Mouse (Mus musculus): ENCODE measurements around the gene Klhl23. TPM values are rescaled to one million over a fixed set of nuclear protein-coding genes. Genes with fewer than 3 reads are reported as not detected.
A peak's percentile ranks its signal among the peaks of the same experiment; 100 is the strongest.

Klhl23 gene
- polyA plus RNA-seq, 1 experiment from 2014 or later = 53.7 TPM

GRCm38 (mm10) chr2:69822361-69823128, 801 bp downstream of the Klhl23 start:
- Histone ChIP-seq H3K4me3 (ENCODE audit: low read depth, low read length) (peak overlapping the region; percentile 83), H3K36me3 (ENCODE audit: control insufficient read depth, insufficient read depth, low read length) (no peaks in the 10 kb centered on the region; the same call in none of the 2 replicates), H3K9ac (ENCODE audit: low read depth, low read length) (peak overlapping the region; percentile 85), H3K9me3 (replicated peaks; ENCODE audit: control insufficient read depth, low read length) (no peaks in the 10 kb centered on the region), H3K27me3 (ENCODE audit: control insufficient read depth, insufficient read depth, low read length) (no peaks in the 10 kb centered on the region), H3K4me2 (peak overlapping the region; percentile 76), H3K4me1 (ENCODE audit: control insufficient read depth, insufficient read depth, low read length) (peaks cover 12% of the 10 kb centered on the region), H3K27ac (ENCODE audit: low read depth, low read length) (peak overlapping the region; percentile 96)
- under 1% methylated on average over 67 of the region's 80 CpGs for WGBS (ENCODE audit: insufficient replicate concordance)
- peak; percentile 81 for ATAC-seq (replicated peaks; ENCODE audit: insufficient number of reproducible peaks, low FRiP score, low TSS enrichment)

GRCm38 (mm10) chr2:69823129-69823677, 1.5 kb downstream of the Klhl23 start:
- Histone ChIP-seq H3K36me3 (ENCODE audit: control insufficient read depth, insufficient read depth, low read length) (no peaks in the 10 kb centered on the region; the same call in none of the 2 replicates), H3K27ac (ENCODE audit: low read depth, low read length) (peak overlapping the region; percentile 96), H3K4me1 (ENCODE audit: control insufficient read depth, insufficient read depth, low read length) (peaks cover 12% of the 10 kb centered on the region), H3K9ac (ENCODE audit: low read depth, low read length) (peak overlapping the region; percentile 85), H3K27me3 (ENCODE audit: control insufficient read depth, insufficient read depth, low read length) (no peaks in the 10 kb centered on the region), H3K4me2 (peak overlapping the region; percentile 76), H3K9me3 (replicated peaks; ENCODE audit: control insufficient read depth, low read length) (no peaks in the 10 kb centered on the region), H3K4me3 (ENCODE audit: low read depth, low read length) (peak overlapping the region; percentile 83)
- WGBS (ENCODE audit: insufficient replicate concordance) = 3% methylated on average over 42 of the region's 45 CpGs
- peak; percentile 69 for ATAC-seq (replicated peaks; ENCODE audit: insufficient number of reproducible peaks, low FRiP score, low TSS enrichment)

- no peak overlapping the region for H3K9ac ChIP-seq (ENCODE audit: low read depth, low read length)
- H3K9me3 ChIP-seq (replicated peaks; ENCODE audit: control insufficient read depth, low read length) = no peaks in the 10 kb centered on the region
- no peak overlapping the region for H3K4me3 ChIP-seq (ENCODE audit: low read depth, low read length)
- H3K36me3 ChIP-seq (ENCODE audit: control insufficient read depth, insufficient read depth, low read length) = peaks cover 14% of the 10 kb centered on the region
- 80% methylated on average over 10 of the region's 10 CpGs for WGBS (ENCODE audit: insufficient replicate concordance)
- H3K27me3 ChIP-seq (ENCODE audit: control insufficient read depth, insufficient read depth, low read length) = no peaks in the 10 kb centered on the region
- 0 out of 2 replicates have a peak overlapping the region, but pooled peaks have one; percentile 10 for H3K27ac ChIP-seq (ENCODE audit: low read depth, low read length)
- H3K4me1 ChIP-seq (ENCODE audit: control insufficient read depth, insufficient read depth, low read length) = peaks cover 12% of the 10 kb centered on the region
- ATAC-seq (replicated peaks; ENCODE audit: insufficient number of reproducible peaks, low FRiP score, low TSS enrichment) = no peak
- H3K4me2 ChIP-seq = no peak overlapping the region
Observed at GRCm38 (mm10) chr2:69825898-69826297, 4.2 kb downstream of the Klhl23 start.

DNA sequence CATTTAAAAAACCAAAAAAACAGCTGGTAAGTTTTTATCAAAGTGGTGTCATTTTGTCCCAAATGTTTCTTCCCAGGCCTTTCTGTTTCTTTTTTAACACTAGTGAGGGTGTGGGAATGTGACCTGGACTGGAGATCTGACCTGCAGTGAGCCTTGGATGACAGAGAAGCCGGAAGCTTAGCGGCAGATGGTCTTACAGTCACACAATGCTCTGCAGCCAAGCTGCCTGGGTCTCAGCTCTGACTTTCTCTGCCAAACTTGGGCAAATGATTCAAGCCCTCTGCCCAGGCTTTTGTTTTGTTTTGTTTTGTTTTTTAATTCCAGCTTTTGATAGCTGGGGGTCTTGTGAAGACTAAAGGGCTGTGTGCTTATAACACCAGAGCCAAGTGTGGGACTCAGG, 4.6 kb downstream of the Klhl23 start:
- Histone ChIP-seq H3K4me2 (no peak overlapping the region), H3K9me3 (replicated peaks; ENCODE audit: control insufficient read depth, low read length) (no peaks in the 10 kb centered on the region), H3K4me3 (ENCODE audit: low read depth, low read length) (no peak overlapping the region), H3K27me3 (ENCODE audit: control insufficient read depth, insufficient read depth, low read length) (no peaks in the 10 kb centered on the region), H3K9ac (ENCODE audit: low read depth, low read length) (no peak overlapping the region), H3K4me1 (ENCODE audit: control insufficient read depth, insufficient read depth, low read length) (peaks cover 8% of the 10 kb centered on the region), H3K27ac (ENCODE audit: low read depth, low read length) (0 out of 2 replicates have a peak overlapping the region, but pooled peaks have one; percentile 22), H3K36me3 (ENCODE audit: control insufficient read depth, insufficient read depth, low read length) (peaks cover 15% of the 10 kb centered on the region)
- ATAC-seq (replicated peaks; ENCODE audit: insufficient number of reproducible peaks, low FRiP score, low TSS enrichment) = no peak
- WGBS (ENCODE audit: insufficient replicate concordance) = 82% methylated on average over 2 of the region's 2 CpGs

DNA sequence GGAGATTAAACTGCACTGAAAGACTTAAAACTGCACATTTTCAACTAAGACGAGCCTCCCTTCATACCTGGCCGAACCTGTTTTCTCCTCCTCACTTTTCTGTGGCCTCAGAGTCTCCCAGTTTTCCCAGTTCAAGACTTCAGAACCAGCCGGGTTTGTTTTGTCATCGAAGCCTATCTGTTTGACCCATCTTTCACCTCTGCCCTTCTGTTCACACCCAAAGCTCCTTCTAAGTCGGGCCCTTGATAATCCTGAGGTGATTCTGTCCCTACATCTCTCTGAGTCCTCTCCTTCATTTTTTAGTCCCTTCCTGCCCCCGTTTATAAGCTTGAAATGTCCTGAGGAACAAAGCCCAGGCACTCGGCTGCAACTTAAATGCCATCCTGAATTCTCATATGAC, 6.3 kb downstream of the Klhl23 start:
- Histone ChIP-seq H3K27ac (ENCODE audit: low read depth, low read length) (no peak overlapping the region), H3K27me3 (ENCODE audit: control insufficient read depth, insufficient read depth, low read length) (no peaks in the 10 kb centered on the region), H3K4me2 (no peak overlapping the region), H3K9ac (ENCODE audit: low read depth, low read length) (no peak overlapping the region), H3K4me3 (ENCODE audit: low read depth, low read length) (no peak overlapping the region), H3K4me1 (ENCODE audit: control insufficient read depth, insufficient read depth, low read length) (peaks cover 6% of the 10 kb centered on the region), H3K36me3 (ENCODE audit: control insufficient read depth, insufficient read depth, low read length) (peaks cover 17% of the 10 kb centered on the region), H3K9me3 (replicated peaks; ENCODE audit: control insufficient read depth, low read length) (no peaks in the 10 kb centered on the region)
- WGBS (ENCODE audit: insufficient replicate concordance) = 42% methylated on average over 7 of the region's 7 CpGs
- no peak for ATAC-seq (replicated peaks; ENCODE audit: insufficient number of reproducible peaks, low FRiP score, low TSS enrichment)

DNA sequence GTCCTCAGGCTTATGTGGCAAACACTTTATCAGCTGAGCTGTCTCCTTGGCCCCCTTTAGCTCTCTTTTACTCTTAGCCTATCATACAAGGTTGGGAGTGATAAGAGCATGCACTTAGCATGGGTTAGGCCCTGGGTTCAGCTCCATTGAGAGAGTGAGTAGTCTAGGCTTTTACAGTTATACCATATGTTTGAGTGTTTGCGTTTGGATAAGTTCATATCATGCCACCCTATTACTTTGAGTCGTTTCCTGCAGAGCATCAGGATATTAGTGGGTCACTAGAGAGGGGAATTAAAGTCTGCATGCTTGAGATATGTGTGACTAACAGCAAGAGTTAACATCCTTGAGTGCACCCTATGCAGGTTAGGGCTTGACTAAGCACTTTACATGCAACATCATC, 7.9 kb downstream of the Klhl23 start:
- no peaks in the 10 kb centered on the region; the same call in 1 of the 2 replicates for H3K4me1 ChIP-seq (ENCODE audit: control insufficient read depth, insufficient read depth, low read length)
- no peak for ATAC-seq (replicated peaks; ENCODE audit: insufficient number of reproducible peaks, low FRiP score, low TSS enrichment)
- 79% methylated on average over 2 of the region's 2 CpGs for WGBS (ENCODE audit: insufficient replicate concordance)
- H3K4me2 ChIP-seq = no peak overlapping the region
- H3K27ac ChIP-seq (ENCODE audit: low read depth, low read length) = no peak overlapping the region
- peaks cover 27% of the 10 kb centered on the region for H3K36me3 ChIP-seq (ENCODE audit: control insufficient read depth, insufficient read depth, low read length)
- no peaks in the 10 kb centered on the region for H3K27me3 ChIP-seq (ENCODE audit: control insufficient read depth, insufficient read depth, low read length)
- no peak overlapping the region for H3K9ac ChIP-seq (ENCODE audit: low read depth, low read length)
- H3K4me3 ChIP-seq (ENCODE audit: low read depth, low read length) = no peak overlapping the region
- H3K9me3 ChIP-seq (replicated peaks; ENCODE audit: control insufficient read depth, low read length) = no peaks in the 10 kb centered on the region

DNA sequence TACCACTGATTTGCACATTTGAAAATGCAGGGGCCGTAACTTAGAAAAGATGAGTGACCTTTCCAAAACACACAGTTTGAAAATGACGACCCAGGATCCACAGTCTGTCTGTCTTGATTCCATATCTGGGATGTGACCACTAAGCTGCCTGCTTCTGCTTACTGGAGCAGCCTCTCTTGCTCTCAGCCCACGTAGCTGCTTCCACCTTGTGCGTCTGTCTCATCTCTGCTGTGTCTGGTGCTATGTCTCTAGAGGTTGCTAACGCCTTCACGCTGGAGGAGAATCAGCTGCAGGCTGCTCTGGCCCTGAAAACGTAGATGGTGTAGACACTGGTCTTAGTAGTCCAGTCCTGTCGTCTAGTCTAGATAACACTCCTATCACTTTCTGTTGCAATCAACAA, 8.4 kb downstream of the Klhl23 start:
- 79% methylated on average over 8 of the region's 8 CpGs for WGBS (ENCODE audit: insufficient replicate concordance)
- Histone ChIP-seq H3K9me3 (replicated peaks; ENCODE audit: control insufficient read depth, low read length) (no peaks in the 10 kb centered on the region), H3K27me3 (ENCODE audit: control insufficient read depth, insufficient read depth, low read length) (no peaks in the 10 kb centered on the region), H3K4me2 (no peak overlapping the region), H3K27ac (ENCODE audit: low read depth, low read length) (no peak overlapping the region), H3K36me3 (ENCODE audit: control insufficient read depth, insufficient read depth, low read length) (peaks cover 29% of the 10 kb centered on the region), H3K9ac (ENCODE audit: low read depth, low read length) (no peak overlapping the region), H3K4me3 (ENCODE audit: low read depth, low read length) (no peak overlapping the region), H3K4me1 (ENCODE audit: control insufficient read depth, insufficient read depth, low read length) (no peaks in the 10 kb centered on the region; the same call in 1 of the 2 replicates)
- no peak for ATAC-seq (replicated peaks; ENCODE audit: insufficient number of reproducible peaks, low FRiP score, low TSS enrichment)

- H3K9me3 ChIP-seq (replicated peaks; ENCODE audit: control insufficient read depth, low read length) = no peaks in the 10 kb centered on the region
- H3K36me3 ChIP-seq (ENCODE audit: control insufficient read depth, insufficient read depth, low read length) = peaks cover 17% of the 10 kb centered on the region; the same call in 1 of the 2 replicates
- no peak for ATAC-seq (replicated peaks; ENCODE audit: insufficient number of reproducible peaks, low FRiP score, low TSS enrichment)
- no peak overlapping the region for H3K9ac ChIP-seq (ENCODE audit: low read depth, low read length)
- H3K27ac ChIP-seq (ENCODE audit: low read depth, low read length) = no peak overlapping the region
- no peak overlapping the region for H3K4me2 ChIP-seq
- H3K4me3 ChIP-seq (ENCODE audit: low read depth, low read length) = no peak overlapping the region
- 69% methylated on average over 7 of the region's 7 CpGs for WGBS (ENCODE audit: insufficient replicate concordance)
- no peaks in the 10 kb centered on the region for H3K27me3 ChIP-seq (ENCODE audit: control insufficient read depth, insufficient read depth, low read length)
- H3K4me1 ChIP-seq (ENCODE audit: control insufficient read depth, insufficient read depth, low read length) = no peaks in the 10 kb centered on the region
Observed at GRCm38 (mm10) chr2:69837244-69837967, 15.7 kb downstream of the Klhl23 start.
